Mouse (Mus musculus): Measurements from ENCODE around the gene H2-Q4.
"Not testable (repeated sequence)": the region's sequence is repeated elsewhere in the genome, so short reads cannot be mapped to it uniquely, and the experiment has no call there.

H2-Q4 gene

GRCm38 (mm10) chr17:35379369-35379728, at the start of gene H2-Q4:
H2-Q4 (plus strand) TSS chr17:35379617.
- peak; percentile 64 for DNase-seq (ENCODE audit: low read depth, low spot score)

GRCm38 (mm10) chr17:35329714-35330113, 49.7 kb upstream of the H2-Q4 start:
- not testable (repeated sequence) for DNase-seq (ENCODE audit: low read depth, low spot score)

- not testable (repeated sequence) for DNase-seq (ENCODE audit: low read depth, low spot score)
These were observed 47.9 kb upstream of the H2-Q4 start for GRCm38 (mm10) chr17:35331546-35331945.

- no peak for DNase-seq (ENCODE audit: low read depth, low spot score)
These were observed 37.2 kb upstream of the H2-Q4 start, which contains the start of gene H2-Q2 for GRCm38 (mm10) chr17:35342071-35342671. H2-Q2 (plus strand) TSS chr17:35342242.

- no peak for DNase-seq (ENCODE audit: low read depth, low spot score)
These were observed 36.5 kb upstream of the H2-Q4 start for GRCm38 (mm10) chr17:35342711-35343476.

GRCm38 (mm10) chr17:35347659-35348058, 31.8 kb upstream of the H2-Q4 start:
- not testable (repeated sequence) for DNase-seq (ENCODE audit: low read depth, low spot score)

GRCm38 (mm10) chr17:35353275-35353674, 26.1 kb upstream of the H2-Q4 start:
- not testable (repeated sequence) for DNase-seq (ENCODE audit: low read depth, low spot score)

- no peak for DNase-seq (ENCODE audit: low read depth, low spot score)
These were observed 25.3 kb upstream of the H2-Q4 start for GRCm38 (mm10) chr17:35354071-35354470.

GRCm38 (mm10) chr17:35357086-35357485, 22.3 kb upstream of the H2-Q4 start:
- no peak for DNase-seq (ENCODE audit: low read depth, low spot score)

- no peak for DNase-seq (ENCODE audit: low read depth, low spot score)
These were observed 20.5 kb upstream of the H2-Q4 start for GRCm38 (mm10) chr17:35358763-35359469.

- no peak for DNase-seq (ENCODE audit: low read depth, low spot score)
These were observed 20.0 kb upstream of the H2-Q4 start for GRCm38 (mm10) chr17:35359470-35359862.

- DNase-seq (ENCODE audit: low read depth, low spot score), result no peak
These were observed 473 bp downstream of the H2-Q4 start for GRCm38 (mm10) chr17:35379729-35380451.

- DNase-seq (ENCODE audit: low read depth, low spot score), result not testable (repeated sequence)
These were observed 10.4 kb downstream of the H2-Q4 start for GRCm38 (mm10) chr17:35389796-35390195.

- DNase-seq (ENCODE audit: low read depth, low spot score), result not testable (repeated sequence)
These were observed 13.3 kb downstream of the H2-Q4 start for GRCm38 (mm10) chr17:35392671-35393070.

GRCm38 (mm10) chr17:35393864-35394800, 14.7 kb downstream of the H2-Q4 start:
- not testable (repeated sequence) for DNase-seq (ENCODE audit: low read depth, low spot score)

- DNase-seq (ENCODE audit: low read depth, low spot score), result not testable (repeated sequence)
These were observed 17.5 kb downstream of the H2-Q4 start for GRCm38 (mm10) chr17:35396956-35397355.

GRCm38 (mm10) chr17:35413057-35413456, 33.6 kb downstream of the H2-Q4 start:
- not testable (repeated sequence) for DNase-seq (ENCODE audit: low read depth, low spot score)

GRCm38 (mm10) chr17:35415273-35416129, 36.1 kb downstream of the H2-Q4 start:
- DNase-seq (ENCODE audit: low read depth, low spot score), result not testable (repeated sequence)

GRCm38 (mm10) chr17:35418772-35419171, 39.4 kb downstream of the H2-Q4 start:
- DNase-seq (ENCODE audit: low read depth, low spot score), result no peak

- DNase-seq (ENCODE audit: low read depth, low spot score), result not testable (repeated sequence)
These were observed 40.1 kb downstream of the H2-Q4 start for GRCm38 (mm10) chr17:35419564-35419963.
